Mouse (Mus musculus) retina, embryonic 14.5 days (tissue): ENCODE results near the gene Rasgrf1.

ENCODE experiments used
- DNase-seq: peaks from one replicate; pipeline ENCODE4 v3.0.0-alpha.2; 2015; ENCODE audit warnings: low spot score

The Rasgrf1 gene

GRCm38 (mm10) chr9:89970886-89971486 lies 61.3 kb downstream of the Rasgrf1 start:
- no peak for DNase-seq

GRCm38 (mm10) chr9:89972321-89972720 lies 62.6 kb downstream of the Rasgrf1 start:
- DNase-seq: no peak

GRCm38 (mm10) chr9:89973856-89974255 lies 64.1 kb downstream of the Rasgrf1 start:
- peak; percentile 56 for DNase-seq

GRCm38 (mm10) chr9:89974463-89974931 lies 64.8 kb downstream of the Rasgrf1 start:
- DNase-seq: no peak

- DNase-seq: no peak
Measured at GRCm38 (mm10) chr9:89976366-89976940, 66.7 kb downstream of the Rasgrf1 start.

- DNase-seq: no peak
Measured at GRCm38 (mm10) chr9:89979248-89979647, 69.5 kb downstream of the Rasgrf1 start.

GRCm38 (mm10) chr9:89982256-89982655 lies 72.5 kb downstream of the Rasgrf1 start:
- DNase-seq: no peak

GRCm38 (mm10) chr9:89988053-89988452 lies 78.3 kb downstream of the Rasgrf1 start:
- no peak for DNase-seq

GRCm38 (mm10) chr9:89988811-89989528 lies 79.3 kb downstream of the Rasgrf1 start:
- no peak for DNase-seq

GRCm38 (mm10) chr9:90006432-90006831 lies 96.7 kb downstream of the Rasgrf1 start:
- DNase-seq: no peak

GRCm38 (mm10) chr9:90007094-90007493 lies 97.4 kb downstream of the Rasgrf1 start:
- DNase-seq: no peak

GRCm38 (mm10) chr9:90008138-90008537 lies 98.4 kb downstream of the Rasgrf1 start:
- DNase-seq: no peak

GRCm38 (mm10) chr9:90011849-90012248 lies 102.1 kb downstream of the Rasgrf1 start:
- no peak for DNase-seq

GRCm38 (mm10) chr9:90014649-90015048 lies 104.9 kb downstream of the Rasgrf1 start:
- DNase-seq: no peak

GRCm38 (mm10) chr9:90016204-90016603 lies 106.5 kb downstream of the Rasgrf1 start:
- no peak for DNase-seq

GRCm38 (mm10) chr9:90020866-90021265 lies 111.2 kb downstream of the Rasgrf1 start:
- no peak for DNase-seq

- DNase-seq: no peak
Measured at GRCm38 (mm10) chr9:90021442-90021841, 111.7 kb downstream of the Rasgrf1 start.

- DNase-seq: no peak
Measured at GRCm38 (mm10) chr9:90027709-90028108, 118.0 kb downstream of the Rasgrf1 start.

GRCm38 (mm10) chr9:90033922-90034321 lies 124.2 kb downstream of the Rasgrf1 start:
- DNase-seq: no peak

- no peak for DNase-seq
Measured at GRCm38 (mm10) chr9:90035168-90035567, 125.5 kb downstream of the Rasgrf1 start.

GRCm38 (mm10) chr9:90035794-90036193 lies 126.1 kb downstream of the Rasgrf1 start:
- no peak for DNase-seq

- no peak for DNase-seq
Measured at GRCm38 (mm10) chr9:90036313-90036712, 126.6 kb downstream of the Rasgrf1 start.

GRCm38 (mm10) chr9:90038535-90038934 lies 128.8 kb downstream of the Rasgrf1 start:
- no peak for DNase-seq
